Mouse (Mus musculus) adrenal gland (tissue): ENCODE measurements around the gene Bcar1.

Experiments
- intact Hi-C: fragments of 180-260 bp; cut with DNase I; formaldehyde crosslinking; loops from one replicate; pipeline ENCODE4 v1.15.1; 2025

Bcar1 gene

GRCm38 (mm10) chr8:111717866-111718265 lies 25.7 kb downstream of the Bcar1 start:
- intact Hi-C loops = no loop called here

- intact Hi-C loops = no loop called here
Measured at GRCm38 (mm10) chr8:111717488-111717792, 26.2 kb downstream of the Bcar1 start.

- intact Hi-C loops = no loop called here
Measured at GRCm38 (mm10) chr8:111716603-111717487, 26.8 kb downstream of the Bcar1 start.

- intact Hi-C loops = no loop called here
Measured at GRCm38 (mm10) chr8:111715514-111715913, 28.1 kb downstream of the Bcar1 start.

- intact Hi-C loops = loop anchor here (5.0 kb wide), 1 partner anchor 113 kb away; no protein-coding TSS in a partner anchor
Measured at GRCm38 (mm10) chr8:111714295-111714694, 29.3 kb downstream of the Bcar1 start.

GRCm38 (mm10) chr8:111713817-111714216 lies 29.8 kb downstream of the Bcar1 start:
- intact Hi-C loops = loop anchor here (5.0 kb wide), 1 partner anchor 113 kb away; no protein-coding TSS in a partner anchor

GRCm38 (mm10) chr8:111713291-111713690 lies 30.3 kb downstream of the Bcar1 start:
- intact Hi-C loops = loop anchor here (5.0 kb wide), 1 partner anchor 114 kb away; no protein-coding TSS in a partner anchor

- intact Hi-C loops = loop anchor here (5.0 kb wide), 1 partner anchor 115 kb away; no protein-coding TSS in a partner anchor
Measured at GRCm38 (mm10) chr8:111712588-111712987, 31.0 kb downstream of the Bcar1 start.

GRCm38 (mm10) chr8:111712135-111712534 lies 31.5 kb downstream of the Bcar1 start:
- intact Hi-C loops = loop anchor here (5.0 kb wide), 1 partner anchor 115 kb away; no protein-coding TSS in a partner anchor

- intact Hi-C loops = loop anchor here (5.0 kb wide), 1 partner anchor 116 kb away; no protein-coding TSS in a partner anchor
Measured at GRCm38 (mm10) chr8:111710777-111711485, 32.7 kb downstream of the Bcar1 start.

GRCm38 (mm10) chr8:111709223-111709622 lies 34.4 kb downstream of the Bcar1 start:
- intact Hi-C loops = no loop called here

- intact Hi-C loops = no loop called here
Measured at GRCm38 (mm10) chr8:111708265-111708664, 35.3 kb downstream of the Bcar1 start.

- intact Hi-C loops = no loop called here
Measured at GRCm38 (mm10) chr8:111705699-111706098, 37.9 kb downstream of the Bcar1 start.

- intact Hi-C loops = no loop called here
Measured at GRCm38 (mm10) chr8:111705222-111705621, 38.4 kb downstream of the Bcar1 start.

- intact Hi-C loops = no loop called here
Measured at GRCm38 (mm10) chr8:111704585-111704984, 39.0 kb downstream of the Bcar1 start.

- intact Hi-C loops = no loop called here
Measured at GRCm38 (mm10) chr8:111701380-111701779, 42.2 kb downstream of the Bcar1 start.

- intact Hi-C loops = no loop called here
Measured at GRCm38 (mm10) chr8:111700740-111701139, 42.9 kb downstream of the Bcar1 start.

- intact Hi-C loops = no loop called here
Measured at GRCm38 (mm10) chr8:111700201-111700600, 43.4 kb downstream of the Bcar1 start.

- intact Hi-C loops = no loop called here
Measured at GRCm38 (mm10) chr8:111699035-111699434, 44.6 kb downstream of the Bcar1 start.

GRCm38 (mm10) chr8:111697655-111698054 lies 46.0 kb downstream of the Bcar1 start:
- intact Hi-C loops = no loop called here

- intact Hi-C loops = no loop called here
Measured at GRCm38 (mm10) chr8:111695441-111695840, 48.2 kb downstream of the Bcar1 start.

GRCm38 (mm10) chr8:111693261-111693741 lies 50.3 kb downstream of the Bcar1 start:
- intact Hi-C loops = no loop called here
